Mouse (Mus musculus): ENCODE measurements around the gene Spg7.
"Not testable (repeated sequence)": the region's sequence is repeated elsewhere in the genome, so short reads cannot be mapped to it uniquely, and the experiment has no call there.

The Spg7 gene

DNA sequence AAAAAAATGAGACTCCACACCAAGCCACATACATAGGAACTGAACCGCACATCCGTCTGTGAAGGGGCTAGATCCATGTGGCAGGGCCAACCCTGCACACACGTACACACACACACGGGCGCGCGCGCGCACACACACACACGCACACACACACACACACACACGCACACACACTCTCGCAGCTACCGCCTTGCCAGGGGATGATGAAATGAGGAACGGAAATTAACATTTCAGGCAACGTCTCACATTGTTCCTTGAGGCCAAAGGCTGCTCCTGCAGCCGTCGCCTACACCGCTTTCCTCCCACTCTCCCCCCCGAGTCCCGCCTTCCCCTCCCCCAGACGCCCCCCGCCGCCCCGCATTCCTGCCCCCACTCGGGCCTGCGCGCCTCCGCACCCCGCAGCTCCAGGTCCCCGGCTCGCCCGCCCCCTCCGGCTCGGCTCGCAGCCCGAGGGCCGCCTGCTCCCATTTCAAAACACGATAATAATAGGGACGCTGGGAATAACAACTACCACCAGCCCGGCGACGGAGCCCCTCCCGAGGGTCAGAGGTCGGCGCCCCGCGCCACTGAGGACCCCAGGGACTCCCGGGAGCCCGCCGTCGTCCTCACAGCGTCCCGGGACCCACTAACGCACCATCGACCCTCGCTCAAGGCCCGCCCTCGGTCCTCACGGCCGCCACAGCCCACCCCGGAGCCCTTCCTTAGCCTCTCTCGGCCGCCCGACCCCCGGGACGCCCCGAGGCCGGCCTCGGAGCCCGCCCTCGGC, 21.6 kb upstream of the Spg7 start:
- peak; percentile 63 for DNase-seq (ENCODE audit: low spot score)

DNA sequence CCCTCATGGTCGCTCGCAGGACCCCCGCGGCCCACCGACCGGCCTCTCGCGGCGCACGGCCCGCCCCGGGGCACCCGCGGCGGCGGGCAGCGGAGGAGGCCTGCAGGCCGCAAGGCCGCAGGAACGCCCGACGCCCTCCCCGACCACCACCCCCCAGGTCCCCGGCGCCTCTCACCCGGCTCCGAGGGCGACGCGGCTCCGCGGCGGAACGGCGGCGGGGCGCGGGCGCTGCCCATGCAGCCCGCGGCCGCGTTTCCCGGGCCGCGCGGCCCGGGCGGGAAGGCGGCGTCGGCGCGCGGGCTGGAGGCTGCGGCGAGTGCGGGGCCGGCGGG, 21.0 kb upstream of the Spg7 start:
- peak; percentile 40 for DNase-seq (ENCODE audit: low spot score)

DNA sequence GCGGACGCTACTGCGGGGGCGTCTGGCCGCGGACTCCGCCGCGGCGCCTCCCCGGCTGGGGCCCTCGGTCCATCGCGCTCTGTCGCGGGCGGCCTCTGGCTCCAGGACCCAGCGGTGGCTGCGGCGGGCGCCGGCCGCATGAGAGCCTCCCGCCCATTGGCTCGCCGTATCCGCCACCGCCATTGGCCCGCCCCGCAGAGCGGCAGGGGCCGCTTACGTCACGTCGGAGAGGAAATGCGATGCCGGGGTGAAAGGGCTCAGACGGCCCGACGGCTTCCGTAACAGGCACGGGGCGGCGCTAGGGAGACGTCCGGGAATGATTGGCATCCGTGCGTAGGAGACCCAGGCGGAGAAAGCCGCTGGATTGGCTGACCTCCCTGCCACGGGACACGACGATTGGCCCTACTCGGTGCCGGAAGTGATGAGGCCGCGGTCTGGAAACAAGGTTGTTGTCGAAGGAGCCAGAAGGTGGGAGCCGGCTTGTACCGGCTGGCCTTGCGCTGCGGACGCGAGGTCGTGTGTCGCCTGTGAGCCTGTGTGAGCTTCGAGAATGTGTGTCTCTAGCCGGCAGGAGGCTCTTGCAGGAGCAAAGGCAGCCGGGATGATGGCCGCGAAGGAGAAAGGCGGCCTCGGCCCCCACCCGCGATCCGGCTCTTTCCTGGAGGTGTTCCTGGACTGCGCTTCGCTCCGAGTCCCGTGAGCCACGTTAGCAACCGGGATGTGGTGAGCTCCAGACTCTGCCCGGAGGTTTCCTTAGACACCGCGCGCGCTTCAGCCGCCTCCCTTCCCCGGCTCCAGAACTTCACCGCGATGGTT, 20.4 kb upstream of the Spg7 start, which contains the start of gene Ankrd11:
Gene Ankrd11 (minus strand): TSS at position 120 of the 816 bp plus-strand sequence.
- peak; percentile 100 for DNase-seq (ENCODE audit: low spot score)

DNA sequence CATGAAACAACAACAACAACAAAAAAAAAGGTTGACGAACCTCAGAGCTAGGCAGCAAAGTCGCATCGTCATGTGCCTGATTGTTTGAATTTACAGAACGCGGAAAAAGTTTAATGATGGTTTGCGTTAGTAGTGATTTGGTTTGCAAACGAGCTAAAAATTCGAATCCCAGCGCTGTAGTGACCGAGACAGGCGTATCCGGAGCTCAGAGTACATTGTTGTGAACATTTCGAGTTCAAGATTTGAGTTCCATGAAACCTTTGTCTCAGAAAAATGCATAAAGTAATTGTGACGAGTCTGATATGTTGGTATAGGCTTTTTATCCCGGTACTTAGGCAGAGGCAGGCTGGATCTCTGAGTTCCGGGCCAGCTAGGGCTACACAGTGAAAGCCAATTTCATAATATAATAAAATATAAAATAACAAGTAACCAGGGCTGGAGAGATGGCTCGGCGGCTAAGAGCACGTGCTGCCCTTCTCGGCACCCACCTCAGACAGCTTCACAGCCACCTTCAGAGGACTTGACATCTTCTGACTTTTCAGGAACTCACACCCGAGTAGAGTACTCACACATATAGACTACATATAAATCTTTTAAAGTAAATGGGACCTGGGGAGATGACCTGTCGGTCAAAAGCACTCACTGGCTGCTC, 19.6 kb upstream of the Spg7 start:
- DNase-seq (ENCODE audit: low spot score), result no peak

DNA sequence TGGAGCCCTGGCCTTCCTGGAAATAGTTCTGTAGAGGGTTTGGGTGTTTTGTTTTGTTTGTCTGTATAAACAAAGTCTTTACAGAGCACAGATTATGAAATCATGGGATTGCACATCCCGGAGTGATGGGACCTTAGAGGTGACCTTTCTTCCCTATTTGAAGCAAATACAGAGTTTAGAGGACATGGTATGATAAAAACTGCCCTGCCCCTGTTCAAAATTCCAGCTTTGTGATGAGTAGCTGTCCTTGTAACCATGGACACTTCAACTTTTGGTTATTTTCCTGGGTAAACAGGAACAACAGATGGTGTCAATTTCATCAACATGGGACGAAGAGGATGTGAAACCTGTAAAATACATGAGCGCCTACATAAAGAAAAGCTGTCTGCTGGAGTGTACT, 18.8 kb upstream of the Spg7 start:
- DNase-seq (ENCODE audit: low spot score), result no peak

DNA sequence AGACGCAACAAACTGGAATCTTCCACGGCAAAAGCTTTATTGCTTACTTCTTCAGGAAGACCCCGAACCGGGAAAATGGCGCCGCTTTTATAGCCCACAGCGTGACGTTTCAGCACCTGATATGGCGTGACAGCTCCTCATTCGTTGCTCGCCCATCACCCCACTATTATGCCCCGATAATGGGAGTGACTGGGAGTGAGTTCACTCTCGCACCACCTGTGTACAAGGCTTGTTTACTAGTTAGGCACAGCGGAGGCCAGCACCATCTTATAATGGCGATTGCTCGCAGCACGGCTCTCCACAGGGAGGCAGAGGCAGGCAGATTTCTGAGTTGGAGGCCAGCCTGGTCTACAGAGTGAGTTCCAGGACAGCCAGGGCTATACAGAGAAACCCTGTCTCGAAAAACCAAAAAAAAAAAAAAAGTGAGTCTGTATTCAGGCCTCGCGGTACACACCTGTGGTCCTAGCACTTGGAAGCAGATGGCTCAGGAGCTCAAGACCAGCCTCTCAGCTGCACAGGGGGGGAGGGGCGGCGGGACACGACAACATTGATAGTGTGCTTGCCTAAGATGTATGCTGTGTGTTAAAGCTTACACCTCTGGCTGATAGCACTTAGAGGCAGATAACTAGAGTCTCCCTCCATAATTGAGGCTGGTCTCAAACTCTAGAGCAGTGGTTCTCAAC, 17.9 kb upstream of the Spg7 start:
- not testable (repeated sequence) for DNase-seq (ENCODE audit: low spot score)

DNA sequence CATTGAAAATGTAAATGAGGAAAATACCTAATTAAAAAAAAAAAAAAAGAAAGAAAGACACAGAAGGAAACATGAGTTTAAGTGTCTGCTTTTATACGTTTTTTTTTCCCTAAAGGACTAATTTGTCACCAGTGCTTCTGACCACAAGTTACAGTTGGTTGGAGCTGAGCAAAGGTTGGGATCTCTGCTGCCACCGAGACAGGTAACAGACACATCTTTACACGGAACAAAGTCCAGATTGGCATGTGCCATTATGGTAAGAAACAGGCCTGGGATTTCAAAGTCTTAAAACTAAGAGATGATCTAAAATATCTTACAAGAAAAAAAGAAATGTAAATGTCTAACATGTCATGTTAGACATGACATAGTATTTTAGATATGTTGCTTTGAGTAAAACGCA, 16.0 kb upstream of the Spg7 start:
- no peak for DNase-seq (ENCODE audit: low spot score)

DNA sequence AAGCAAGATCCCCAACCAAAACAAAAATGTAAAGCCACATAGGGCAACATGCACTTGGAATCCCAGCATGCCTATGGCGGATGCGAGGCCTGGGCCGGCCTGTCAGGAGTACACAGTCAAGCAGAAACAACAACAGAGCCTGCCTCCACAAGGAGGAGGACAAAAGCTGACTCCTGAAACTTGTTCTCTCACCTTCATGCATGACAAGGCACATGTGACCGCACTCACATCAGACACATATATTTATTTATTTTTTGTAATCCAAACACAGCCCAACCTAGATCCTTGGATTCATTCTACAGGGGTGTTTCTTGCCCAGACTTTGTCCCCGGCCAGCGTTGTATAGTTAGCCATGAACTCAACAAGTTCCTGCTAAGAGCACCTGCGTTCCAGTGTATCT, 14.9 kb upstream of the Spg7 start:
- no peak for DNase-seq (ENCODE audit: low spot score)

DNA sequence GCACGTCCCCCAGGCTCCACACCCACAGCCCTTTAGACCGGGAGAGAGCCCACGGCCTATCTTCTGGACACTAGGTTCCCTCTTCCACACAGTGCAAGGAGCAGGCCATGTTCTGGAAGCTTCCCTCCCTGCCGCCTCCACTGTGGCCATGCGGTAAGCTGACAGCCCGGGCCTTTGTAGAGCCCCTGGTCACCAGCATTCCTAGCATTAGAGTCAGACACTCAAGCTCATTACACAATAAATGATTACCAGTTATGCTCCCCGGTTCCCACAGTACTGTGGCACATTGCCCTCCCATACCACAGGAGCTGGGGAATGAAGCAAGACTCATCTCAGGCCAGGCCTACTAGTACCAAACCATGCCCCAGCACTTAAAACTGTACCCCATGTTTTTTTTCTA, 14.3 kb upstream of the Spg7 start:
- DNase-seq (ENCODE audit: low spot score), result no peak

DNA sequence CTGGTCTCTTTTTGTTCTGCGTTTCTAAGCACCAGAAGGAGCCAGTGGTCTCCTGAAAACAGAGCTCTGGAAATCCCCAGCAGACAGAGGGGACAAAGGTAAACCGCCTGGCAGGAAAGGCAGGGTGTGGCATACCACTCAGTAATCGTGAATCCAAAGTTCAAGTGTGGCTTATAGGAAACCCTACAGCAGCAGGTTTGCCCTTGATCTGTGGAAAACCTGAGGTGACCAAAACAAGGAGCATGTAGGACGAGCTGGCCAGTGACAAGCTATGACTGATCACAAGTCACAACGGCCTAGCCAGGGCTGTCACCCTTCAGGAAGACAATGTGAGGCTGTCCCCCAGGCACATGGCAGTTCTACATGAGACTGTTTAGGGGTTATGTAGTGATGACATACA, 11.3 kb upstream of the Spg7 start:
- peak; percentile 67 for DNase-seq (ENCODE audit: low spot score)

DNA sequence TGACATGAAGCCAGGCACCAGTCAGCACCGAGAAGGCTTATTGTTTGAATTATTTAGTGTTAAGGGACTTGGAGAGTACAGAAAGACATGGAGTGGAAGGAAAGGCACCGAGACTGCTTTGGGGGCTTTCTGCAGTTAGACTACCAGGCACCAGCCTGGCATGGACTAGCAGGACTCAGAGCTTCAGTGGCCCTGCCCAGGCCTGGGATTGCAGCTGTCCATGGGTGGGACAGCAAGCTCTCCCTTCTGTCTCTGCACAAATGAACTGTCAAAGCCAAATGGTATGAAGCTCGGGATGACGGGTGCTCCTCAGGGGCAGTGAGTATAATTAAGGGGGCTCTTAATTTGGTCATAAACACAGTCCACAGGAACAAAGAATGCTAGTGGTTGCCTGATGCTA, 1.3 kb downstream of the Spg7 start:
- no peak for DNase-seq (ENCODE audit: low spot score)

DNA sequence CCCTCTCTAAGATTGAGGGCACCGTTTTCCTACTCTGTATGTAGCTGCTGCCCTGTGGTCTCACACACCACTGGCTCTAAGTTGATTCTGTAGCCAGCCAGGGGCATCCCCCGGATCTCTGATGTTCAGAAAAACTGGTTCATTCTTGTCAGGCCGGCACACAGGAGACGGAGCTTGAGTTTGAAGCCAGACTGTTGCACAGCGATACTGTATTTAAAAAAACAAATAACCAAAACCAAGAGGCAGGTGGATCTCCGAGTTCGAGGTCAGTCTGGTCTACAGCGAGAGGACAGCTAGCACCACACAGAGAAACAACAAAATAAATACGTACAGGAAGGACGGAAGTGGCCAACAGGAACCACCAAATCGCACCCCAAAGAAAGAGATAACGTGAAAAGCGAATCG, 2.1 kb downstream of the Spg7 start:
- DNase-seq (ENCODE audit: low spot score), result no peak

DNA sequence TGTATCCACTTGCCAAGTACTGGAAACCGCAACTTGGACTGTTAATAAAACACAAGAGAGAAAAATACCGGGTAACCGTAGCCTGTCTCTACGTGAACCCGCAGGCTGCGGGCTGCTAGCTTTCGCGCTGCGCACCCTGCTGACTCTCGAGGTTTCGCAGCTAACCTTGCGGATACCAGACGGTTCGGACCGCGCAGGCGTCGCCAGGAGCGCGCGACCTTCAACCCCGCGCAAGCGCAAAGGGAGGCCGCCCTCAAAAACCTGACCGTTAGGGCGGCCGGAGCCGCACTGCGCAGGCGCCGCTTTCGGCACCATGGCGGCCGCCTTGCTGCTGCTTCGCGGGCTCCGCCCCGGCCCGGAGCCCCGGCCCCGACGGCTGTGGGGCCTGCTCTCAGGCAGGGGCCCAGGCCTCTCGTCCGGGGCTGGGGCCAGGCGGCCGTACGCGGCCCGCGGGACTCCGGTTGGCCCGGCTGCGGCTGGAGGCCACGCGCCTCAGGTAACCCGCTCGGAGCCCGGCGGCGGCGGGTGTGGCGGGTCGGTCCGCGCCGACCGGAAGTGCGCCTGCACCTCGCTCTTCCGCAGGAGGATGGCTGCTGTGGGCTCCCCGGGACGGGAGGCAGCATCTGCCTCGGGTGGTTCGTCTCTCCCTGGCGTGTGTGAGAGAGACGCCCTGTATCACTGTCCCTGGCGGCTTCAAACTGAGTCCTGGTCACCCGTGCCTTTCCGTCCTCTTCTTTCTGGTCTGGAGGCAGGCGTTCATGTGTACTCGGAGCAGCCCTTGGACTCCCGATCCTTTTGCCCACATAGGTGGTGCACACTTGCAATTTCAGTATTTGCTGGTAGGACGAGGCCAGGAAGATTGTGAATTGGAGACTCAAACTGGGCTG, 2.7 kb downstream of the Spg7 start:
- DNase-seq (ENCODE audit: low spot score), result peak; percentile 95

DNA sequence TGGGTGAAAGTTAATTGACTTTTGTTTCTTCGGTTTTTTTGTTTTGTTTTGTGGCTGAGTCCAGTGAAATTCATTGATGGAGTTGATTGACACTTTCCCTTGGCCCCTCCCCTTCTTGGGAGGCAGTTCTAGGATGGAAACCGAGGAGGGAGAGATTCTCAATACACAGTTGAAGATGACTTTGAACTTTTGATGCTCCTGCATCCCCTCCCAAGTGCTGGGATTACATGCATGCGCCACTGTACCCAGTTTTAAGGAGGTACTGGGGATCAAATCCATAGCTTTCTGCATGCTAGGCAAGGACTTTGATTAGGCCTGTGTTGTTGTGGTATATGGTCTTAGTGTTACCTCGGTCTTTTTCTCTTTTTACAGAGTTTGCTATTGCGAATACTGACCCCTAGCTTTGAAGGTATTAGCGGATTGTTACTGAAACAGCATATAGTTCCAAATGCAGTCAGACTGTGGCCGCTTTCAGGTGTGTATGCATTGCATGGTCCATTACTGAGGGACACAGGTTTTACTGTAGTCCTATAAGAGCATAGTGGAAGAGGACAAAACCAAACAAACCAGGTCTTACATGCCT, 3.5 kb downstream of the Spg7 start:
- no peak for DNase-seq (ENCODE audit: low spot score)

DNA sequence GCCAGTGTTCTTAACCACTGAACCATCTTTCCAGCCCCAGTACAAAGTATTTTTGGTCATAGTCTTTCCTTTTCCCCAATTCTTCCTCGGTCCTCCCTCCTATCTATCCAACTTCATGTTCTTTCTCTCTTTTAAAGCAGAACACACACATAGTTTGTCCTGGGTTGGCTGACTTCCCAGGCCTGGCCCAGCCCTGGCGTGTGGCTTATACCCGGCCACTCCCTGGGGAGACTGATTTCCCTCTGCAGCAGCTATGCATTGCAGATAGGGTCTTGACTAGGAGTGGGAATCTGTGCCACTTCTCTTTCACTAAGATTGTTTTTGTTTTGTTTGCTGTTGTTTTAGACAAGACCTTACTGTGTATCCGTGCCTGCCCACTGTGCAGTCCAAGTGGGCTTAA, 8.4 kb downstream of the Spg7 start:
- DNase-seq (ENCODE audit: low spot score), result no peak

DNA sequence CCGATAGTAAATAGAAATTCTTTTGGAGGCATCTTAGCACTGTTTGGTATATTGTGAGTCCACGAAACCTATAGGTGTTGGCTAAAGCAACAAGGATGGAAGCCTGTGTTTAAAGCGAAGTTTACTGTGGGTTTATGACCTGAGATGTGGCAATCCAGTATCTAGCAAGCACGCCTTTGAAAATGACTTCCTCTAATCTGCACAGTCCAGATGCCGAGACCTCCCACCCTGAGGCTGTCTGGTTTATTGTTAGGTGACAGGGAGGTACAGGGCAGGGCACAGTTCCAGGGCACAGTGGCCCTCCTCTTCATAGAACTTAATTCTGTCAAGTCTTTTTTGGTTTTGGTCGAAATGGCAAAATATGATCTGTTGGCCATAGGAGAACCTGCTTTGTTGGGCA, 14.5 kb downstream of the Spg7 start:
- no peak for DNase-seq (ENCODE audit: low spot score)

DNA sequence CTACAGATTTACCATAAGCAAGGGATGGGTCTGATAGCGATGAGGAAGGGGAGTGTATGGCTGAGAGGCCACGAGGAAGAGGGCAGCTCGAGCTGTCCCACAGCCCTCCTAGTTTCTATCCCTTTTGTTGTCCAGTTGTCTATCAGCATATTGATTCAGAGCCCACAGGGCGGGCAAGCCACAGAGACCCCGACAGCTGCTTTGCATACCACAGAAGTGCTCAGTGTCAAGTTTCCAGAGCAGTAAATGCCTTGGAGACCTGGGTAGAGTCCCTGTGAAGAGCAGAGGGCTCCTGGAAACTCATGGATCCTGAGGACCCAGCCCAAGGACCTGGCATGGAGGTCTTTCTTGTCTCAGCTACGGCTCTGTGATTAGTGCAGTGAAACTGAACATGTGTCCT, 20.3 kb downstream of the Spg7 start:
- DNase-seq (ENCODE audit: low spot score), result no peak

DNA sequence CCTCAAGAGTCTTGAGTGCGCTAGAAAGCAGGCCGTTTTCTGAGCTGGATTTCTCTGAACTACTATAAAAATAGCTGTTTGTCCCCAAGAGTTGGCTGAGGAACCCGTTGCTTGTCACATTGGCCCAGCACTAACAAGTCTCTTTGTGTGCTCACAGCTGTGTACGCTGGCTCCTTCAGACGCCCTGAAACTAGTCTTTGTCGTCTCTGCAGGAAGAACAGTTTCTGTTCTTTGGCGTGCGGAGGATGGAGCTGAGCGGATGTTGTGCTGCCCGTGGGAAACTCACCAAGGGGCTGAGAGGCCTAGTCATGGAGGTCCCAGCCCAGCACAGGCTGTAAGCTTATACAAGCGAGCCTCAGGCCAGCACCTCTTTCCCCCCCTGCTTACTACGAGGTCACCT, 20.9 kb downstream of the Spg7 start:
- DNase-seq (ENCODE audit: low spot score), result no peak

DNA sequence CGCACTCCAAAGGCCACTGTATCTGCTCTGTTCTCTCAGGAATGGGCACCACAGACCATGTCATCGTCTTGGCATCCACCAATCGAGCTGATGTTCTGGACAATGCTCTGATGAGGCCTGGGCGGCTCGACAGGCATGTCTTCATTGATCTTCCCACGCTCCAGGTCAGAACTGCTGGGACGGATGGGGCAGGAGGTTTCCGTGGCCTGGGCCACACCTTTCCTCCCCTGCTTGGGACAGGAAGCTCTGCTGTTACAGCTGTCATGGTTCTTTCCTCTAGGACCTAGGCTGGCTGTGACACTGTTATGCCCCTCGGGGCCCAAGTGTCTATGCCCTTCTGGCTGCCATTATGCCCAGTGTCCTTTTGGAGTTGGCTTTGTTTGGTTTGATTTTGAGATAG, 24.5 kb downstream of the Spg7 start:
- no peak for DNase-seq (ENCODE audit: low spot score)

DNA sequence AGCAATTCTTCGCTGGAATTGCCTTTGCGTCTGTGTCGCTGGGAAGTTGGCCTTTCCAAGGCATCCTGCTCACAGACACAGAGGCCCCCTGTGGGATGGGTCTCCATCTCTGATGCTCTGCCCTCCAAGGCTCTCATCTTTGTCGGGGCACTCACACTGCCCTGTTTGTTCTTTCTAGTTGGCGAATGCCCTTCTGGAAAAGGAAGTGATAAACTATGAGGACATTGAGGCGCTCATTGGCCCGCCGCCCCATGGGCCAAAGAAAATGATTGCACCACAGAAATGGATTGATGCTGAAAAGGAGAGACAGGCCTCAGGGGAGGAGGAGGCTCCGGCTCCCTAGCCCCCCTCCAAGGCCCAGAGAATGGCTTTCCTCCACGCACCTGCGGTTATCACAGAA, 34.5 kb downstream of the Spg7 start:
- no peak for DNase-seq (ENCODE audit: low spot score)

Measured in yolk sac, embryonic 10.5 days (tissue).